In genomic region chr10:22816237-22816762, GRCm38 (mm10) we compare ENCODE assay signal across 13 mouse cellular contexts. TPM values are rescaled to one million over a fixed set of nuclear protein-coding genes. Genes with fewer than 3 reads are reported as not detected.
DNase-seq lines count a peak whose midpoint lies in the region; ATAC-seq lines count a peak whose summit lies in the region.
"Had no signal": no experiment of that assay in that cellular context is flagged by ENCODE, and none has a peak within 500 bp of the region (broad histone marks: within the 10 kb centered on the region; RNA-seq: fewer than 3 reads in every experiment).

No protein-coding gene starts in this region.

- no peak overlapping the region for H3K4me3 ChIP-seq in hindbrain, embryonic 11.5 days (ENCODE audit: low read depth, low read length)
- no peak overlapping the region for H3K4me3 ChIP-seq in hindbrain, embryonic 12.5 days
- H3K4me3 ChIP-seq: layer of hippocampus, adult 2 months; midbrain, embryonic 15.5 days had no signal

- H3K9me3 ChIP-seq in hindbrain, embryonic 11.5 days (ENCODE audit: control insufficient read depth, low read length) = no peaks in the 10 kb centered on the region
- H3K9me3 ChIP-seq in hindbrain, embryonic 12.5 days (replicated peaks) = no peaks in the 10 kb centered on the region
- H3K9me3 ChIP-seq: midbrain, embryonic 15.5 days had no signal

- DNase-seq in hindbrain, embryonic 11.5 days (ENCODE audit: low spot score) = peak; percentile 57
- DNase-seq in embryo, embryonic 9.5 days (ENCODE audit: extremely low spot score) = peak; percentile 48
- peak; percentile 43 for DNase-seq in kidney, postnatal 10 days
- peak; percentile 37 for DNase-seq in lung, postnatal 36 days
- DNase-seq in left cerebral cortex, postnatal 36 days (ENCODE audit: low spot score in 2 of 2) = no peak
- DNase-seq in gastrocnemius, postnatal 10 days = no peak
- no peak for DNase-seq in urinary bladder, postnatal 25 days (ENCODE audit: low spot score)
- DNase-seq: cerebellum, adult 18-20 months; gastrocnemius, postnatal 14 days had no signal

- ATAC-seq in hindbrain, embryonic 11.5 days (ENCODE audit: low FRiP score) = no peak
- no peak for ATAC-seq in hindbrain, embryonic 12.5 days (ENCODE audit: low FRiP score)
- ATAC-seq: activated CD4-positive, CD25-positive, alpha-beta regulatory T cell, adult 4 months; midbrain, embryonic 15.5 days had no signal

- H3K27ac ChIP-seq in hindbrain, embryonic 11.5 days (ENCODE audit: low read depth, low read length) = no peak overlapping the region
- H3K27ac ChIP-seq in hindbrain, embryonic 12.5 days = no peak overlapping the region
- H3K27ac ChIP-seq: layer of hippocampus, adult 2 months; midbrain, embryonic 15.5 days had no signal

- H3K36me3 ChIP-seq in hindbrain, embryonic 11.5 days (ENCODE audit: control insufficient read depth, insufficient read depth, low read length) = no peaks in the 10 kb centered on the region
- no peaks in the 10 kb centered on the region for H3K36me3 ChIP-seq in hindbrain, embryonic 12.5 days
- H3K36me3 ChIP-seq: midbrain, embryonic 15.5 days had no signal

- peaks cover 82% of the 10 kb centered on the region for H3K27me3 ChIP-seq in hindbrain, embryonic 11.5 days (ENCODE audit: control insufficient read depth, insufficient read depth, low read length)
- peaks cover 91% of the 10 kb centered on the region for H3K27me3 ChIP-seq in hindbrain, embryonic 12.5 days

- no peak overlapping the region for H3K4me2 ChIP-seq in hindbrain, embryonic 11.5 days (replicated peaks; ENCODE audit: low read depth, low read length)
- H3K4me2 ChIP-seq in hindbrain, embryonic 12.5 days (replicated peaks) = no peak overlapping the region
- H3K4me2 ChIP-seq: midbrain, embryonic 15.5 days had no signal

- H3K9ac ChIP-seq in hindbrain, embryonic 11.5 days (ENCODE audit: low read depth, low read length) = no peak overlapping the region
- H3K9ac ChIP-seq in hindbrain, embryonic 12.5 days = no peak overlapping the region
- H3K9ac ChIP-seq: midbrain, embryonic 15.5 days had no signal

- H3K4me1 ChIP-seq in hindbrain, embryonic 11.5 days (replicated peaks; ENCODE audit: control insufficient read depth, insufficient read depth, low read length) = peaks cover 2% of the 10 kb centered on the region; the same call in 1 of the 2 replicates
- H3K4me1 ChIP-seq in hindbrain, embryonic 12.5 days = peaks cover 11% of the 10 kb centered on the region

- intact Hi-C loops in left cerebral cortex, postnatal 36 days (cut with DNase I) = loop anchor here (5.0 to 10.0 kb wide), 2 partner anchors 529 to 664 kb away; no protein-coding TSS in a partner anchor

- under 1% methylated on average over 28 of the region's 28 CpGs for WGBS in hindbrain, embryonic 11.5 days
- under 1% methylated on average over 28 of the region's 28 CpGs for WGBS in hindbrain, embryonic 12.5 days

RNA-seq across cellular contexts. Expression of gene Tcf21, which starts 3.7 kb away (rescaled TPM):
- polyA plus RNA-seq in hindbrain, embryonic 11.5 days (2014; fragmentation: Nextera tagmentation; extraction: Ambion mirVana) = 0.26 and 0.50 TPM in 2 replicates
- polyA plus RNA-seq in hindbrain, embryonic 12.5 days (2016; fragmentation: Nextera tagmentation; extraction: Ambion mirVana) = 0.17 and 0.96 TPM in 2 replicates
- not detected for total RNA-seq in left cerebral cortex, postnatal 36 days (2021)
- not detected for total RNA-seq in gastrocnemius, postnatal 10 days (2021)
- total RNA-seq: gastrocnemius, postnatal 14 days; layer of hippocampus, adult 2 months had no signal
- polyA plus RNA-seq: activated CD4-positive, CD25-positive, alpha-beta regulatory T cell, adult 4 months had no signal

Comparison
In these comparisons a context has a peak if more than half of its experiments do, and no peak if none do; other contexts are left out.
1. DNase-seq: peak in hindbrain, embryonic 11.5 days (single experiment), embryo, embryonic 9.5 days (single experiment), kidney, postnatal 10 days (single experiment) and lung, postnatal 36 days (single experiment); none in left cerebral cortex, postnatal 36 days (0 of 2), gastrocnemius, postnatal 10 days (single experiment) and urinary bladder, postnatal 25 days (single experiment).